Mouse (Mus musculus): ENCODE results near the gene Smg7. TPM values are rescaled to one million over a fixed set of nuclear protein-coding genes. Genes with fewer than 3 reads are reported as not detected.

Smg7 gene
- polyA plus RNA-seq (2014; fragmentation: Illumina TruSeq; extraction: RNeasy Lipid Tissue Mini Kit (QIAGEN cat#74804); ENCODE audit: low read depth, low replicate concordance) = 49.7 TPM

DNA sequence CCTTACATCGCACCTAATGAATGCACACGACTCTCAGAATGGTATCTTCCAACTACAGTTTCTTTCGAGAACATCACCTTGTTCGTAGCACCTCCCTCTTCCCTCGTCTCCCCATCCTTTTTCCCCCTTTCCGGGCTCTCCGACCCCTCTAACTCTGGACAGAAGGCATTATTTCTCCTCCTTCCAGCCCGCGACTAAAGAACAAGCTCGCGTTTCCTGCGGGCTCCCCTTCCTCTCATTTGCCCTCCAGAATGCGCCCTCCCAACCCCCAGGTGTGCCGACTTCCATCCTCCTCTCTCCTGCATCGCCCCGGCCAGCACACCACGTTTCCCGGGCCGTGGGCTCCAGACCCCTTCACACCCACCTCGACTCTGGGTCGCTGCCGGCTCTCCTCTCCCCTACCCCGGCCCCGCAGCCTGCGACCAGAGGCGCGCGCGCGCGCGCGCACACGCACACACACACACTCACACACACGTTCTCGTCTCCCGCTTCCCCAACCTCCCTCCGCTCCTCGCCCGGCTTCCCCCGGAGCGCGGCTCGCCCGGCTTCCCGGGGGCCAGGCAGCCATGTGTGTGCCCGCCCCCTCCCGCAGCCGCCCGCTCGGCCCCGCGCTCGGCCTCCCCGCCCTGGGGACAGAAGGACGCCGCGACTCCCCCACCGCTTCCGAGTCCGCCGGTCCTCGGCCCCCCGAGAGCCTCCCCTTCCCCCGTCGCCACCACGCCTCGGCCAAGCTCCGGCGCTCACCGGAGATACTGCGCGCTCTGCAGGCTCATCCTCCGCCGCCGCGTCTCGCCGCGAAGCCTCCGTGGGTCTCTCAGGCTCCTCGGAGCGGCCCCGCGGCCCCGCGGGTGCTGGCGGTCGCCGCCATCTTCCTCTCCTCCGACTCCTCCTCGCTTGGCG is at the start of gene Smg7:
Gene Smg7, minus strand, starts transcription at position 882 of the 900 bp plus-strand sequence.

DNA sequence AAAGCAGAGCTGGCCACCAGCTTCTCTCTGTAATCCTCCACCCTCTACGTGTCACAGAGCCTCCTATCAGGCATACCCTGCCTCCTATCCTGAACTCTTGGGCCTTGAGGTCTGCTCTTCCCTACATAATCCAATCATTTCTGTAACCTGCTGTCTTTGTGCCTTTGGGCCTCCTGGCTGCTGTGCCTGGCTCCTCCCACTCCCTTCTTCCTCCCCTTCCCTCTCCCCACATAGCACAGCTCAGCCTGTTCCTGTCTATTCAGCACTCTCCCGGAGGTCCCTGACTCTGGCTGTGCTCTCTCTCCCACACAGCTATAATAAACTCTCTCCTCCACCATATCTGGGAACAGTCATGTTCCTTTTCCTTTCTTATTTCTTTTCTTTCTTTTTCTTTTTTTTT is 102.5 kb downstream of the Smg7 start, which contains the start of gene Ncf2:
Gene Ncf2, plus strand, starts transcription at position 298 of the 400 bp plus-strand sequence.

Other genes with a start within 250 kb of the Smg7 start
- gene Apobec4, start 152.1 kb downstream of the Smg7 start, polyA plus RNA-seq (2014; fragmentation: Illumina TruSeq; extraction: RNeasy Lipid Tissue Mini Kit (QIAGEN cat#74804); ENCODE audit: low read depth, low replicate concordance) = not detected
- gene Rgl1, start 136.3 kb downstream of the Smg7 start, polyA plus RNA-seq (2014; fragmentation: Illumina TruSeq; extraction: RNeasy Lipid Tissue Mini Kit (QIAGEN cat#74804); ENCODE audit: low read depth, low replicate concordance) = 52.0 TPM
- 239 TPM for gene Arpc5, start 136.1 kb downstream of the Smg7 start, polyA plus RNA-seq (2014; fragmentation: Illumina TruSeq; extraction: RNeasy Lipid Tissue Mini Kit (QIAGEN cat#74804); ENCODE audit: low read depth, low replicate concordance)
- gene Ncf2, start 102.5 kb downstream of the Smg7 start, polyA plus RNA-seq (2014; fragmentation: Illumina TruSeq; extraction: RNeasy Lipid Tissue Mini Kit (QIAGEN cat#74804); ENCODE audit: low read depth, low replicate concordance) = 0.77 TPM
- not detected for gene Nmnat2, start 52.3 kb upstream of the Smg7 start, polyA plus RNA-seq (2014; fragmentation: Illumina TruSeq; extraction: RNeasy Lipid Tissue Mini Kit (QIAGEN cat#74804); ENCODE audit: low read depth, low replicate concordance)